Mouse (Mus musculus) CH12.LX (cell line): ENCODE data around the gene Rab17. TPM values are rescaled to one million over a fixed set of nuclear protein-coding genes. Genes with fewer than 3 reads are reported as not detected.

Experiments
- DNase-seq: peaks from one replicate; pipeline ENCODE4 v3.0.0-alpha.2; 2013; ENCODE audit errors: extremely low read depth
- H3K27ac ChIP-seq: 2 replicates; pipeline ENCODE4 v1.5.1; 2012; ENCODE audit warnings: low read depth, mild to moderate bottlenecking, control low read depth, moderate library complexity; ENCODE audit not compliant: insufficient read depth
- H3K27me3 ChIP-seq: replicated peaks from 2 replicates; pipeline ENCODE3; 2012; ENCODE audit warnings: inconsistent platforms
- H3K36me3 ChIP-seq, 2 experiments: replicated peaks in 1 of 2; 2 replicates each; pipeline versions ENCODE3 to v1.6.1; 2012; ENCODE audit warnings: inconsistent platforms in 1 of 2, low read length in 1 of 2, mild to moderate bottlenecking in 1 of 2, mixed read lengths in 1 of 2, moderate library complexity in 1 of 2; ENCODE audit not compliant: control insufficient read depth in 1 of 2, insufficient read depth in 1 of 2
- H3K4me1 ChIP-seq, 2 experiments: 2 replicates each; pipeline ENCODE4 v1.6.1; 2012; ENCODE audit warnings: inconsistent platforms in 1 of 2, moderate library complexity in 1 of 2; ENCODE audit not compliant: insufficient read depth in 2 of 2, control insufficient read depth in 1 of 2
- H3K4me2 ChIP-seq: 2 replicates; pipeline ENCODE4 v1.6.1; 2012; ENCODE audit warnings: low read depth, mild to moderate bottlenecking, control low read depth; ENCODE audit not compliant: poor library complexity, insufficient read depth, severe bottlenecking
- H3K4me3 ChIP-seq, 3 experiments: fragments of 150-350 bp in 1 of 3; sonication (generic) in 1 of 3; replicated peaks in 1 of 3; 2 replicates each; pipeline versions ENCODE3 to v1.5.1; 2011 to 2012; ENCODE audit warnings: low read depth in 2 of 3, low read length in 2 of 3, mild to moderate bottlenecking in 2 of 3, moderate library complexity in 2 of 3, control low read depth in 1 of 3, improper control_type of control experiment in 1 of 3, inconsistent platforms in 1 of 3, mixed read lengths in 1 of 3; ENCODE audit not compliant: poor library complexity in 1 of 3
- H3K79me2 ChIP-seq: replicated peaks from 2 replicates; pipeline ENCODE4 v1.6.1; 2012; ENCODE audit warnings: mild to moderate bottlenecking, moderate library complexity; ENCODE audit not compliant: control insufficient read depth, poor library complexity, insufficient read depth, severe bottlenecking; ENCODE audit errors: extremely low read depth
- H3K9ac ChIP-seq: 2 replicates; pipeline ENCODE4 v1.6.1; 2012; ENCODE audit warnings: low read depth, mild to moderate bottlenecking, control low read depth, moderate library complexity; ENCODE audit not compliant: insufficient read depth
- H3K9me3 ChIP-seq: replicated peaks from 2 replicates; pipeline ENCODE3; 2012; ENCODE audit warnings: low read length, inconsistent platforms, mixed read lengths
- CHD1 ChIP-seq: IDR thresholded peaks from 2 replicates; pipeline ENCODE4 v1.6.1; 2012; ENCODE audit warnings: low read depth, low read length, improper control_type of control experiment, inconsistent platforms
- ELF1 ChIP-seq: IDR thresholded peaks from 2 replicates; pipeline ENCODE4 v1.6.1; 2014; ENCODE audit warnings: low read depth, mild to moderate bottlenecking, inconsistent platforms, low read length, improper control_type of control experiment
- GABPA ChIP-seq: IDR thresholded peaks from 2 replicates; pipeline ENCODE4 v1.6.1; 2012; ENCODE audit warnings: low read depth, low read length, improper control_type of control experiment, inconsistent platforms; ENCODE audit not compliant: insufficient replicate concordance
- JUN ChIP-seq: IDR thresholded peaks from 2 replicates; pipeline ENCODE4 v1.6.1; 2011; ENCODE audit warnings: low read depth, mild to moderate bottlenecking, low read length, improper control_type of control experiment, moderate library complexity; ENCODE audit not compliant: insufficient read depth
- MAFK ChIP-seq: IDR thresholded peaks from 2 replicates; pipeline ENCODE4 v1.6.1; 2011; ENCODE audit warnings: low read length, improper control_type of control experiment; ENCODE audit not compliant: insufficient replicate concordance
- MEF2A ChIP-seq: IDR thresholded peaks from 2 replicates; pipeline ENCODE4 v1.6.1; 2014; ENCODE audit warnings: low read depth, mild to moderate bottlenecking, inconsistent platforms, low read length, improper control_type of control experiment, borderline replicate concordance
- MXI1 ChIP-seq: IDR thresholded peaks from 2 replicates; pipeline ENCODE4 v1.6.1; 2011; ENCODE audit warnings: mild to moderate bottlenecking, low read depth, low read length, improper control_type of control experiment
- NELFE ChIP-seq: IDR thresholded peaks from 2 replicates; pipeline ENCODE4 v1.6.1; 2011; ENCODE audit warnings: low read depth, low read length, improper control_type of control experiment
- NRF1 ChIP-seq: IDR thresholded peaks from 2 replicates; pipeline ENCODE4 v1.6.1; 2014; ENCODE audit warnings: low read depth, mild to moderate bottlenecking, inconsistent platforms, low read length, improper control_type of control experiment, moderate library complexity
- PAX5 ChIP-seq: IDR thresholded peaks from 2 replicates; pipeline ENCODE4 v1.6.1; 2012; ENCODE audit warnings: low read length, inconsistent platforms, mixed read lengths
- POLR2A ChIP-seq: IDR thresholded peaks from 2 replicates; pipeline ENCODE4 v1.6.1; 2011; ENCODE audit warnings: low read depth, mild to moderate bottlenecking, improper control_type of control experiment, low read length
- POLR2AphosphoS2 ChIP-seq: IDR thresholded peaks from 2 replicates; pipeline ENCODE4 v1.6.1; 2011; ENCODE audit warnings: low read depth, low read length, improper control_type of control experiment
- SMC3 ChIP-seq: IDR thresholded peaks from 2 replicates; pipeline ENCODE4 v1.6.1; 2011; ENCODE audit warnings: low read depth, low read length, improper control_type of control experiment
- TCF12 ChIP-seq: IDR thresholded peaks from 2 replicates; pipeline ENCODE4 v1.6.1; 2014; ENCODE audit warnings: low read depth, mild to moderate bottlenecking, inconsistent platforms, low read length, improper control_type of control experiment
- UBTF ChIP-seq: IDR thresholded peaks from 2 replicates; pipeline ENCODE4 v1.6.1; 2012; ENCODE audit warnings: low read depth, mild to moderate bottlenecking, inconsistent platforms, low read length, improper control_type of control experiment, moderate library complexity
- USF1 ChIP-seq: IDR thresholded peaks from 2 replicates; pipeline ENCODE4 v1.6.1; 2014; ENCODE audit warnings: low read depth, mild to moderate bottlenecking, inconsistent platforms, low read length, improper control_type of control experiment
- USF2 ChIP-seq: conservative IDR thresholded peaks from 2 replicates; pipeline ENCODE4 v1.6.1; 2011; ENCODE audit warnings: low read depth, low read length, improper control_type of control experiment
- ZC3H11A ChIP-seq: IDR thresholded peaks from 2 replicates; pipeline ENCODE4 v1.6.1; 2012; ENCODE audit warnings: low read depth, mild to moderate bottlenecking, inconsistent platforms, low read length, improper control_type of control experiment
- ZKSCAN1 ChIP-seq: IDR thresholded peaks from 2 replicates; pipeline ENCODE4 v1.6.1; 2012; ENCODE audit warnings: low read depth, inconsistent platforms, low read length, improper control_type of control experiment, borderline replicate concordance
- ZMIZ1 ChIP-seq: IDR thresholded peaks from 2 replicates; pipeline ENCODE4 v1.6.1; 2012; ENCODE audit warnings: low read depth, mild to moderate bottlenecking, inconsistent platforms, low read length, improper control_type of control experiment
- ZNF384 ChIP-seq: IDR thresholded peaks from 2 replicates; pipeline ENCODE4 v1.6.1; 2012; ENCODE audit warnings: low read depth, low read length, improper control_type of control experiment, inconsistent platforms
- dilution Hi-C: fragments of 300-500 bp; cut with MboI; formaldehyde crosslinking; loops from 2 replicates; pipeline ENCODE4 v1.14.3; 2020; ENCODE audit warnings: low sequenced_read_pairs; ENCODE audit not compliant: extremely low pct_unique_long_range_greater_than_20kb, extremely low pct_ligation_motif_present
- in situ Hi-C: fragments of 300-500 bp; cut with MboI; formaldehyde crosslinking; loops from 3 replicates; pipeline ENCODE4 v1.14.3; 2019; ENCODE audit warnings: low sequenced_read_pairs, low pct_ligation_motif_present, low pct_unique_long_range_greater_than_20kb, mixed read lengths
- polyA plus RNA-seq: library from polyadenylated mRNA; unstranded; fragments of >175 nt; gene quantifications from 2 replicates; pipeline ENCODE4 v1.2.1, GENCODE M21; 2012; ENCODE audit warnings: low read depth; ENCODE audit not compliant: insufficient read length
- total RNA-seq, 2 experiments: library from RNA; depleted of rRNA; stranded (reverse); fragments of 300-350 nt in 1 of 2; fragments of >200 nt in 1 of 2; gene quantifications; 2 replicates each; pipeline ENCODE4 v1.2.3; 2012 to 2014

The Rab17 gene
- total and polyA plus RNA-seq, 3 experiments: 0.15 to 0.64 (median 0.59) TPM

- in situ Hi-C loops (no loop called here), dilution Hi-C loops (no loop called here)
- H3K27ac ChIP-seq: no peak overlapping the region
- no peak overlapping the region for H3K4me2 ChIP-seq
- TF ChIP-seq SMC3 (no peak), POLR2A (no peak), GABPA (no peak), ELF1 (no peak), JUN (no peak), ZMIZ1 (no peak), PAX5 (no peak), MAFK (no peak)
- no peaks in the 10 kb centered on the region for H3K9me3 ChIP-seq
- no peak for DNase-seq
- H3K79me2 ChIP-seq: no peaks in the 10 kb centered on the region
- H3K4me1 ChIP-seq: no peaks in the 10 kb centered on the region
- peaks cover 54% of the 10 kb centered on the region for H3K27me3 ChIP-seq
- H3K4me3 ChIP-seq: no peak overlapping the region
- H3K9ac ChIP-seq: no peak overlapping the region
- no peaks in the 10 kb centered on the region for H3K36me3 ChIP-seq
These were observed 46.1 kb upstream of the Rab17 start for GRCm38 (mm10) chr1:91015571-91015970.

GRCm38 (mm10) chr1:91013803-91014202 is 44.3 kb upstream of the Rab17 start:
- Histone ChIP-seq H3K79me2 (no peaks in the 10 kb centered on the region), H3K4me3 (no peak overlapping the region)
- TF ChIP-seq UBTF: no peak
- no peak for TF ChIP-seq MEF2A
- TF ChIP-seq POLR2A: no peak
- TF ChIP-seq MXI1: no peak
- no peak for TF ChIP-seq NRF1
- TF ChIP-seq ZKSCAN1: no peak
- no peak for TF ChIP-seq JUN
- TF ChIP-seq NELFE: no peak
- TF ChIP-seq POLR2AphosphoS2: no peak
- TF ChIP-seq ZC3H11A: no peak
- no peak for TF ChIP-seq USF2
- TF ChIP-seq CHD1: no peak
- TF ChIP-seq USF1: no peak
- TF ChIP-seq ZNF384: no peak
- no peak for TF ChIP-seq PAX5
- TF ChIP-seq TCF12: no peak
- TF ChIP-seq, all 38 proteins: peak for 0
- no peak for DNase-seq
- dilution Hi-C loops (no loop called here), in situ Hi-C loops (no loop called here)
- Histone ChIP-seq H3K9ac (no peak overlapping the region), H3K27me3 (peaks cover 58% of the 10 kb centered on the region), H3K4me1 (no peaks in the 10 kb centered on the region), H3K9me3 (no peaks in the 10 kb centered on the region), H3K36me3 (no peaks in the 10 kb centered on the region), H3K27ac (no peak overlapping the region), H3K4me2 (no peak overlapping the region)
